Mouse (Mus musculus): ENCODE measurements around the gene Epb41l3. TPM values are rescaled to one million over a fixed set of nuclear protein-coding genes. Genes with fewer than 3 reads are reported as not detected.
A peak's percentile ranks its signal among the peaks of the same experiment; 100 is the strongest.

Gene Epb41l3
- polyA plus RNA-seq, 1 experiment from 2014 or later, result 64.0 TPM

DNA sequence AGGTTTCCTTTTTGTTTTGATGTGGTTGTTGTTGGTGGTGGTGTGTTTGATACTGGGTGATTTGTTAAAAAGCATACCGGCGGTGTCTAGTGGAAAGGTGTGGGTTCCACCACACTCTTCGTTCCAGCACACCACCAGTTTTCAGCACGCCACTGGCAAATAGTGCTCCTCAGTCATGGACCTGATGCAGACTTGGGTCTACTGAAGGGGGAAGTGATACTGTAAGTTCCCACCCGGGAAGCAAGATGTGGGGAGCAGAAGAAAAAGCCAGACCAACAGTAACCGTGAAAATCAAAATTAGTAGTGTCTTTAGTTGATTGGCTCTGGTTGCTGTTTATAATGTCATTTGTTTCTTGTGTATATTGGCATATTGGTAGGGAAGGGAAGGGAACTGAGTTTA lies 124.3 kb downstream of the Epb41l3 start:
- Histone ChIP-seq H3K27me3 (ENCODE audit: insufficient read depth, low read length) (no peaks in the 10 kb centered on the region), H3K4me2 (no peak overlapping the region), H3K4me3 (ENCODE audit: low read depth, low read length) (no peak overlapping the region), H3K9ac (no peak overlapping the region), H3K9me3 (ENCODE audit: low read depth, low read length) (no peaks in the 10 kb centered on the region), H3K36me3 (ENCODE audit: insufficient read depth) (no peaks in the 10 kb centered on the region), H3K4me1 (ENCODE audit: insufficient read depth) (0 out of 2 replicates have a peak, but pooled peaks cover 4% of the 10 kb centered on the region), H3K27ac (ENCODE audit: low read depth) (no peak overlapping the region)
- no peak for ATAC-seq (ENCODE audit: insufficient read depth)
- WGBS, result 84% methylated on average over 6 of the region's 6 CpGs
- no peak for DNase-seq
- no peak for TF ChIP-seq CTCF (IDR thresholded peaks at IDR 0.05; ENCODE audit: low read depth)

DNA sequence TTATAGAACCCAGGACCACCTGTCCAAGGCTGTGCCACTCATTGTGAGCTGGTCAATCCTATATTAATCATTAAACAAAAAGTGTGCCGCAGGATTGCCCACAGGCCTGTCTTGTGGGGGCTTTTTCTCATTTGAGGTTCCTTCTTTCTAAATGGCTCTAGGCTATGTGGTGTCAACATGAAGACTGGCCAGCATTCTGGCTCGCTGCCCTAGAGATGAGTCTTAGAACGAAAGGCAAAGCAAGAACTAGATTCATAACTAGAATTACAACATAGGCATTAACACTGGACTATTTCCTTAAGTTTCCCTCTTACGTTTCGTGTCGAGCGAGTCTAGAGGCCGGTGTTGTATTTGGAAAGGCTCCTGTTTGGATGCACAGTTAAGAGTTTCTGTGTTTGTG lies 125.5 kb downstream of the Epb41l3 start:
- H3K4me3 ChIP-seq (ENCODE audit: low read depth, low read length), result no peak overlapping the region
- ATAC-seq (ENCODE audit: insufficient read depth) (no peak), DNase-seq (no peak)
- H3K9ac ChIP-seq, result no peak overlapping the region
- H3K27me3 ChIP-seq (ENCODE audit: insufficient read depth, low read length), result no peaks in the 10 kb centered on the region
- whole genome bisulfite sequencing, result 91% methylated on average over 8 of the region's 8 CpGs
- no peak overlapping the region for H3K27ac ChIP-seq (ENCODE audit: low read depth)
- no peak for TF ChIP-seq CTCF (IDR thresholded peaks at IDR 0.05; ENCODE audit: low read depth)
- no peak overlapping the region for H3K4me2 ChIP-seq
- no peaks in the 10 kb centered on the region for H3K9me3 ChIP-seq (ENCODE audit: low read depth, low read length)
- H3K4me1 ChIP-seq (ENCODE audit: insufficient read depth), result peaks cover 12% of the 10 kb centered on the region
- no peaks in the 10 kb centered on the region for H3K36me3 ChIP-seq (ENCODE audit: insufficient read depth)

DNA sequence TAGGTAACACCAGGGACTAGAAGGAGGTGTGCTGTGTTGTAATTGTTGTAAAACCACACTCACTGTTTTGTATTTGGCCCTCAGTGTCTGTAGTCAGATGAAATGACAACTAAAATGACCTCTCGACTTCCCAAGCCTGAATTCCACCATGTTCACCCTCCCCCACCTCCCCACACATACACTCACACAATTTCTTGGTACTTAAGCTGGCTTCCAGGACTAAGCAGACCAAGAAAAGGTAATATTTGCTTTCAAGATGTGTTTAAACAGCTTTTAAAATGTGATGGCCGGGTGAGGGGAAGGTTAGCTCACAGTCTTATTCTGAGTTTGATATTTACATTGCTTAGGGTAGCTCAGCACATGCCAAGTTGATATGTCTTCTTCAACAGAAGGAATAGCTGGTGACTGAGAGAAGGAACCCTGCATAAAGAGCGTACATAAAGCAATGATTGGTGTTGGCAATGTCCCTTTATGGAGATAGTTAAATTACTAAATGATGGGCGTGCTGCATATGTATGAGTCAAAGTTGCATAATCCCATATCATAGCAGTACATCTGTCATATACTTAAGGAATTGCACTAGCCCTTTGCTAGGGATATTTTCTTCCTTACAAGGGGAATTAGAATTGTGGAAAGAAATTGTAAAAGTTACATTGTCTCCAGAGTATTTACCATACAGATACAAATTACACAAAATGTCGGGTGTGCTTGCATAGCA lies 130.0 kb downstream of the Epb41l3 start:
- Histone ChIP-seq H3K9me3 (ENCODE audit: low read depth, low read length) (no peaks in the 10 kb centered on the region), H3K4me3 (ENCODE audit: low read depth, low read length) (no peak overlapping the region), H3K4me2 (no peak overlapping the region), H3K27ac (ENCODE audit: low read depth) (peak overlapping the region; percentile 33; the same call in 1 of the 2 replicates), H3K4me1 (ENCODE audit: insufficient read depth) (peaks cover 9% of the 10 kb centered on the region), H3K36me3 (ENCODE audit: insufficient read depth) (peaks cover 13% of the 10 kb centered on the region), H3K27me3 (ENCODE audit: insufficient read depth, low read length) (no peaks in the 10 kb centered on the region), H3K9ac (no peak overlapping the region)
- WGBS, result 59% methylated on average over 5 of the region's 5 CpGs
- DNase-seq (no peak), ATAC-seq (ENCODE audit: insufficient read depth) (peak; percentile 55; the same call in 1 of the 2 replicates)
- no peak for TF ChIP-seq CTCF (IDR thresholded peaks at IDR 0.05; ENCODE audit: low read depth)

DNA sequence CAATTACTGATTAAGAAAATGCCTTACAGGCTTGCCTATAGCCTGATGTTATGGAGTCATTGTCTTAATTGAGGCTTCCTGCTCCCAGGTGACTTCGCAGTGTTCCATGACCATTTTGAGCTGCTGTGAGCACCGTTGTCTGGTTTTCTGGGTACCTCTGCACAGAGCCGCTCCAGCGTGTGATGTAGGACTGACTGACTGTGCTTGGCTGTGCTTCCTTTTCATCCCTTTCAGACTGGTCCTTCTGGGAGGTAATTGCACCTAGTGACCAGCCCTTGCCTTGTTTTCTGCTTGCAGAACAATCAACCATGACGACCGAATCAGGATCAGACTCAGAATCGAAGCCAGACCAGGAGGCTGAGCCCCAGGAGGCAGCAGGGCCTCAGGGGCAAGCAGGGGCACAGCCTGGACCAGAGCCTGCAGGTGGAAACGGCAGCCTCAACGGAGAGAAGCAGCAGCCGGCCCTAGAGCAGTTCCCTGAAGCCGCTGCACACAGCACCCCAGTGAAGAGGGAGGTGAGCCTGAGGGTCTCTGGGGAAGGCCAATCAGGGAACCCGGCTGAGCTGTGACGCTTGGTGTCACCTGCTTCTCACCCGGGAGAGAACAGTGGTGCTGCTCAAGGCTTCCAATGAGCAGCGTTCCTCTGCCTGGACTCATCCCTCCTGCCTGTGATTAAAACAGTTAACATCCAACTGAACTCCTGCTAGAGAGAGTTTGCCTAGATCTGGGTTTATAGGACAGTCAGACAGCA lies 132.3 kb downstream of the Epb41l3 start:
- peaks cover 9% of the 10 kb centered on the region for H3K4me1 ChIP-seq (ENCODE audit: insufficient read depth)
- 65% methylated on average over 15 of the region's 15 CpGs for WGBS
- DNase-seq, result no peak

DNA sequence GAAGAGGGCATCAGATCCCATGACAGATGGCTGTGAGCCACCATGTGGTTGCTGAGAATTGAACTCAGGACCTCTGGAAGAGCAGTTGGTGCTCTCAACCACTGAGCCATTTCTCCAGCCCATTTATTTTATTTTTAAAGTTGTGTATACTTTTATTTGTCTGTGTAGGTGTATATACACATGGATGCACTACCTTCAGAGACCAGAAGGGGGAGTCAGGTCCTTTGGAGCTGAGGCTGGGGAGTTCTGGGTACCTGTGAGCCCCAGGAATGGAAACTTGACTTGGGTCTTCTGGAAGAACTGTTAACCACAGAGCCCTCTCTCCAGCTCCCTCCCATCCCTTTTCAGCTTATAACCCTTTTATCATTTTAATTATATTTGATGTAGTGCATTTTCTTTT lies 135.6 kb downstream of the Epb41l3 start:
- Histone ChIP-seq H3K9me3 (ENCODE audit: low read depth, low read length) (no peaks in the 10 kb centered on the region; the same call in 1 of the 2 replicates), H3K4me2 (no peak overlapping the region), H3K4me3 (ENCODE audit: low read depth, low read length) (no peak overlapping the region), H3K9ac (no peak overlapping the region), H3K27me3 (ENCODE audit: insufficient read depth, low read length) (no peaks in the 10 kb centered on the region), H3K36me3 (ENCODE audit: insufficient read depth) (peaks cover 21% of the 10 kb centered on the region), H3K4me1 (ENCODE audit: insufficient read depth) (no peaks in the 10 kb centered on the region), H3K27ac (ENCODE audit: low read depth) (no peak overlapping the region)
- no peak for DNase-seq
- no peak for ATAC-seq (ENCODE audit: insufficient read depth)
- TF ChIP-seq CTCF (IDR thresholded peaks at IDR 0.05; ENCODE audit: low read depth), result 0 out of 2 replicates have a peak, but pooled peaks have one; percentile 32

More for the DNA sequence above, 132.3 kb downstream of the Epb41l3 start:
- ATAC-seq (ENCODE audit: insufficient read depth), result no peak
- no peak overlapping the region for H3K27ac ChIP-seq (ENCODE audit: low read depth)
- no peak for TF ChIP-seq CTCF (IDR thresholded peaks at IDR 0.05; ENCODE audit: low read depth)
- no peak overlapping the region for H3K4me2 ChIP-seq
- H3K36me3 ChIP-seq (ENCODE audit: insufficient read depth), result peaks cover 18% of the 10 kb centered on the region
- no peaks in the 10 kb centered on the region for H3K27me3 ChIP-seq (ENCODE audit: insufficient read depth, low read length)
- no peak overlapping the region for H3K9ac ChIP-seq
- no peaks in the 10 kb centered on the region; the same call in 1 of the 2 replicates for H3K9me3 ChIP-seq (ENCODE audit: low read depth, low read length)
- H3K4me3 ChIP-seq (ENCODE audit: low read depth, low read length), result no peak overlapping the region

DNA sequence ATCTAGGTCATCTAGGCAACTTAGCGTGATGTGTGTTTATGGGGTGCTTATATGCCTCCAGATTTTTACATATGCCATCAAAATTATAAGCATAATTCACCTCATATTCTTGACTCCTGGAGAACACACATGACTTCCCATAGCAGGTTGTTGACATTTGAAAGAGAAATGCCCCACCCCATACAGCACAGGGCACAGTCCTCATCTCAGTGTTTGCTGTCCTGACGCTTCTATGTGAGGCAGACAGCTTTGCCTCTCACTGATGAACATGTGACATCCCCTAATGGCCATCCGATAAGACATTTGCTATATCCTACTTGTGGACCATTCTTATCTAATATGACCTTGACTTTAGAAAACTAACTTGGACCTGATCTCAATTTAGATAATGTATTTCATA lies 140.6 kb downstream of the Epb41l3 start:
- peaks cover 8% of the 10 kb centered on the region; the same call in 1 of the 2 replicates for H3K36me3 ChIP-seq (ENCODE audit: insufficient read depth)
- no peak for DNase-seq
- TF ChIP-seq CTCF (IDR thresholded peaks at IDR 0.05; ENCODE audit: low read depth), result no peak
- H3K9ac ChIP-seq, result no peak overlapping the region
- H3K27me3 ChIP-seq (ENCODE audit: insufficient read depth, low read length), result no peaks in the 10 kb centered on the region
- no peak overlapping the region for H3K4me2 ChIP-seq
- ATAC-seq (ENCODE audit: insufficient read depth), result no peak
- H3K9me3 ChIP-seq (ENCODE audit: low read depth, low read length), result no peaks in the 10 kb centered on the region; the same call in 1 of the 2 replicates
- H3K4me1 ChIP-seq (ENCODE audit: insufficient read depth), result no peaks in the 10 kb centered on the region; the same call in 1 of the 2 replicates
- WGBS, result 88% methylated on average over 3 of the region's 3 CpGs
- H3K27ac ChIP-seq (ENCODE audit: low read depth), result no peak overlapping the region
- H3K4me3 ChIP-seq (ENCODE audit: low read depth, low read length), result no peak overlapping the region

DNA sequence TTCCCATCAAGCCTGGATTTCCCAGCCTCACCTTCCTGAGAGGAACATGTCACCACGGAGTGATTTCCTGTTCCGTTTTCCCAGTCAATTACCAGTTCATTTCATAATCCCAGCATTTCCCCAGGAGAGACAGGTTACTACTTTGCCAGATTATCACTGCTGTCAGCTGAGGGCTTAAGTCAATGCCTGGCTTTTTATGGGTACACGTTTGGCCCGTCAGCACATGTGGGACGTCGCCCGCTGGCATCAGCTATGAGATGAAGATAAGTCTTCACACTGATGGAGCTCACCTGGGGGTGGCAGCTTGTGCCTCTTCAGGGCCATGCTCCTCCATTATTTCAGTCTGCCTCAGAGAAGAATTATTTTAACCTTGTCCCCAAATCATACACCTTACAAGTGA lies 145.4 kb downstream of the Epb41l3 start:
- no peak for TF ChIP-seq CTCF (IDR thresholded peaks at IDR 0.05; ENCODE audit: low read depth)

More for the DNA sequence above, 145.4 kb downstream of the Epb41l3 start:
- DNase-seq (no peak), ATAC-seq (ENCODE audit: insufficient read depth) (no peak)
- no peaks in the 10 kb centered on the region for H3K9me3 ChIP-seq (ENCODE audit: low read depth, low read length)
- H3K27me3 ChIP-seq (ENCODE audit: insufficient read depth, low read length), result no peaks in the 10 kb centered on the region
- H3K4me1 ChIP-seq (ENCODE audit: insufficient read depth), result peaks cover 10% of the 10 kb centered on the region
- no peak overlapping the region for H3K27ac ChIP-seq (ENCODE audit: low read depth)
- WGBS, result 64% methylated on average over 7 of the region's 7 CpGs
- H3K4me2 ChIP-seq, result no peak overlapping the region
- peaks cover 9% of the 10 kb centered on the region; the same call in 1 of the 2 replicates for H3K36me3 ChIP-seq (ENCODE audit: insufficient read depth)
- H3K9ac ChIP-seq, result no peak overlapping the region
- H3K4me3 ChIP-seq (ENCODE audit: low read depth, low read length), result no peak overlapping the region

All from lung, embryonic 14.5 days (tissue).